Mouse (Mus musculus) Patski (cell line): ENCODE results near the gene 2310030G06Rik. TPM values are rescaled to one million over a fixed set of nuclear protein-coding genes. Genes with fewer than 3 reads are reported as not detected.

Experiments
- ATAC-seq: fragments of 100-300 bp; one replicate; pipeline ENCODE4 v1.8.0; 2021
- CTCF ChIA-PET: fragments of 350-600 bp; sonication (Branson Sonifier 250); formaldehyde crosslinking; loops from one replicate; lab custom pipeline; 2022; ENCODE audit warnings: inconsistent platforms; lab: Charles Lee
- POLR2A ChIA-PET: fragments of 350-600 bp; sonication (Branson Sonifier 250); formaldehyde crosslinking; loops from one replicate; lab custom pipeline; 2022; ENCODE audit warnings: antibody characterized with exemption, inconsistent platforms; lab: Charles Lee
- DNase-seq: peaks from one replicate; pipeline ENCODE4 v3.0.0-alpha.2; 2011; ENCODE audit warnings: low read depth, low spot score
- H3K27me3 ChIP-seq: fragments of 371-371 bp; one replicate; pipeline ENCODE4 v1.5.1; 2021
- CTCF ChIP-seq: fragments of 100-300 bp; IDR thresholded peaks from one replicate; pipeline ENCODE4 v1.5.1; 2021
- in situ Hi-C: fragments of 300-500 bp; cut with MboI; formaldehyde crosslinking; loops from 3 replicates; pipeline ENCODE4 v1.11.1; 2018; ENCODE audit warnings: low pct_unique_long_range_greater_than_20kb, mixed read lengths
- polyA plus RNA-seq: library from polyadenylated mRNA; unstranded; gene quantifications from one replicate; pipeline ENCODE4 v1.2.3, GENCODE M21; 2021

2310030G06Rik gene
- polyA plus RNA-seq, 1 experiment from 2014 or later = 33.1 TPM

GRCm38 (mm10) chr9:50745806-50746205 lies 530 bp downstream of the 2310030G06Rik start:
- ChIA-PET CTCF (interaction anchor here (0.8 to 1.3 kb wide), 3 partner anchors 17 to 25 kb away, joined by 3 to 5 read pairs (median 4); no protein-coding TSS in a partner anchor), POLR2A (interaction anchor here (2.0 kb wide), 1 partner anchor 19 kb away, joined by 6 read pairs; no protein-coding TSS in a partner anchor)
- no peaks in the 10 kb centered on the region for H3K27me3 ChIP-seq
- DNase-seq (no peak), ATAC-seq (no peak)
- in situ Hi-C loops = no loop called here
- no peak for TF ChIP-seq CTCF

- CTCF ChIA-PET = interaction anchor here (3.0 kb wide), 1 partner anchor 10 kb away, joined by 11 read pairs; the partner anchor contains the start of gene Hspb2
- no peak for TF ChIP-seq CTCF
- in situ Hi-C loops = no loop called here
- DNase-seq = no peak
- POLR2A ChIA-PET = no interaction called here
- no peak for ATAC-seq
- no peaks in the 10 kb centered on the region for H3K27me3 ChIP-seq
Observed at GRCm38 (mm10) chr9:50742744-50743143, 3.6 kb downstream of the 2310030G06Rik start.

DNA sequence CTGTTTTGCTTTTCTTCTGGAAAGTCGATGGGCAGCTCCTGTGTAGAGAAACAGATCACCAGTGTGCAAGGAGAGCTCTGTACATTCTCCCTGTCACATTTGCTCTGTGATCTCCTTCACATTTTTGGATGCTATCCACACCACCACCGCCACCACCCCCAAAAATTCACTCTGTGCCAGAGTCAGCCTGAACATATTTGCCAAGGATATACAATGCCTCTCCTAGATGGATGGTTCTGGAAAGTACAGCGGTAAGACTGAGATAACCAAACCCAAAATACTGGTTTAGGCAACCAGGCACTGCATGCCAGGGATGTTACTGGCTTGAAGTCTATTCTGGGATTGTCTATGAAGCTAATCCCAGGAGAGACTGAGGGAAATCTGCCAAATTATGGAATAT lies 4.1 kb downstream of the 2310030G06Rik start:
- in situ Hi-C loops = no loop called here
- POLR2A ChIA-PET = interaction anchor here (1.2 kb wide), 1 partner anchor 15 kb away, joined by 3 read pairs; no protein-coding TSS in a partner anchor

DNA sequence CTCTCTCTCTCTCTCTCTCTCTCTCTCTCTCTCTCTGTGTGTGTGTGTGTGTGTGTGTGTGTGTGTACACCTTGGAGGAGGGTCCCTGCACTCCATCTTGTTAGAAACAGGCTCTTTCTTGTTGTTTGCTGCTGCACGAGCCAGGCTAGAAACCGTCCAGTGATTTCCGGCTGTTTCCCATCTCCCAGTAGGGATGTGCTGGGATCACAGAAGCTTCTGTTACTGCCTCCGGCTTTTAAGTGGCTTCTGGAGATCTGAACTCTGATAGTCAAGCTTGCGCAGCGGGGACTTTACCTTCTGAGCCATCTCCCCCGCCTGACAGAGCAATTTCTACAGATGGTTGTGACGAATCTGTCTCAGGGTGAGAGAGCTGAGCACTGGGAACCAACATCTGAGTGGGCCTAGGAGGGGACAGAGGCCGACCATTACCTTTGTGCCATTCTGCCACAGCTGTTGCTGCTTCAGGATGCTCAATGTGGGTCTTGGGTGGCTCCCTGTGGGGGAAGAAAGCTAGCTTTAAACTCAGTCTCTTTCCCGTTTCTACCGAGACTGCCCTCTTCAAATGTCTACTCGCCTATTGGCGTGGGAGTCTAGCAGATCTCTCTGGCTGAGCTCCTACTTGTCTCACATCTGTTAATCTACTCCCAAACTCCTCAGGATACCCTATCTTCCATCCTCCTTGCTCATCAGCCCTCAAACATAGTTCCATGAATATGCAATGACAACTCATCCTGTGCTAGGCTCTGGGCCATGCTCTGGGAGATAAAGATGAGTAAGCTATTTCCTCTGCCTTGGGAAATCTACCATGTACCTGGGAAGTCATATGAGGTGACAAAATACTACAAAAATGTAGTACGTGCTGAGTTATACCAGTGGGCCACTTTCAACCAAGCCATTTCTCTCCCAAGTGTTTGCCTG lies 5.2 kb downstream of the 2310030G06Rik start:
- CTCF ChIA-PET = interaction anchor here (0.8 to 3.0 kb wide), 5 partner anchors 9 to 21 kb away, joined by 3 to 11 read pairs (median 4); partner anchors contain the start of gene Hspb2
- in situ Hi-C loops = no loop called here
- no peak for TF ChIP-seq CTCF
- DNase-seq (no peak), ATAC-seq (peak; percentile 70)
- POLR2A ChIA-PET = interaction anchor here (1.2 to 1.4 kb wide), 2 partner anchors 14 to 26 kb away, joined by 3 to 6 read pairs; no protein-coding TSS in a partner anchor
- H3K27me3 ChIP-seq = no peaks in the 10 kb centered on the region

More for the DNA sequence above, 4.1 kb downstream of the 2310030G06Rik start:
- ATAC-seq = no peak
- CTCF ChIA-PET = interaction anchor here (0.7 to 3.0 kb wide), 5 partner anchors 10 to 26 kb away, joined by 3 to 11 read pairs (median 4); partner anchors contain the start of genes Fdxacb1 and Hspb2
- no peak for DNase-seq
- H3K27me3 ChIP-seq = no peaks in the 10 kb centered on the region
- TF ChIP-seq CTCF = no peak

- POLR2A ChIA-PET = interaction anchor here (0.6 to 0.8 kb wide), 2 partner anchors 15 to 264 kb away, joined by 3 read pairs; no protein-coding TSS in a partner anchor
- DNase-seq (no peak), ATAC-seq (peak; percentile 14)
- no peak for TF ChIP-seq CTCF
- in situ Hi-C loops = no loop called here
- CTCF ChIA-PET = interaction anchor here (0.6 to 1.4 kb wide), 5 partner anchors 10 to 28 kb away, joined by 3 to 5 read pairs (median 3); no protein-coding TSS in a partner anchor
- no peaks in the 10 kb centered on the region for H3K27me3 ChIP-seq
Observed at GRCm38 (mm10) chr9:50738914-50739870, 7.1 kb downstream of the 2310030G06Rik start, which contains the start of gene Dixdc1. Dixdc1 (minus strand) TSS chr9:50739517.

DNA sequence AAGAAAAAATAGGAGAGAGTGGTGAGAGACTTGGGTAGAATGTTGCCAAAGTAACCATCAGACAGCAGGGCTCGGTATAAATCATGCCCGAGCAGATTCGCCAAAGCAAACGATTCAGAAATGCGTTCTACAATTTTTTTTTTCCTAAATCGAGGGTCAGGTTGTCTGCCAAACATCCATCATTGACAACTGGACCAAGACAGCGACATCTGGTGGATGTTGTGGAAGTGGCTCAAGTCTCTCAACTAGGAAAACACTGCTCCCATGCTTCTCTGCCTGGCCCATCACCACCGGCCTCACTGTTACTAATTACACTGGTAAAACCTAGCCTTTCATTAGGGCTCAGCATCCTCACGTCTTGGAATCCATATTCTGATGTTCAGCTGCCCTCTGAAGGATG lies 11.3 kb downstream of the 2310030G06Rik start:
- ATAC-seq = no peak

DNA sequence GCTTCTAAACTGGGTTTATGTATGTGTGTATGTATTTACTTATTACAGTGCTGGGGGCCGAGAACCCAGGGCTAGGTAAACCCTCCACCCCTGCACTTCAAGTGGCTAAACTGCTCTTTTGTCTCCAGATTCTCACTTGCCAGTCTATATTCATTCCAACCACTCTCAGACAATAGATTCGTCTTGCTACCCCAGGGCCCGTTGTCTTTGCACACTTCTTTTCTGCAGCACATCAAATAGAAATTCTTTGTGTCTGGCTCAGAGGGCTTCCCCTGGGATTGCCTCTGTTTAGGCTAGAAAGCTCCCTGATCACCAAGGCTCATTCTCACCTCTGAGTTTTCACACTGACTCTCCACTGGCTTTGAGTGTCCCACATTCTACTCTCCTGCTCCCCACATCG lies 13.8 kb downstream of the 2310030G06Rik start:
- ChIA-PET CTCF (interaction anchor here (0.8 kb wide), 1 partner anchor 9 kb away, joined by 3 read pairs; no protein-coding TSS in a partner anchor), POLR2A (no interaction called here)
- in situ Hi-C loops = no loop called here
- no peaks in the 10 kb centered on the region for H3K27me3 ChIP-seq
- no peak for TF ChIP-seq CTCF
- ATAC-seq = no peak
- DNase-seq = no peak

More for the DNA sequence above, 11.3 kb downstream of the 2310030G06Rik start:
- POLR2A ChIA-PET = interaction anchor here (0.6 kb wide), 1 partner anchor 85 kb away, joined by 3 read pairs; no protein-coding TSS in a partner anchor
- in situ Hi-C loops = no loop called here
- peak; percentile 87 for TF ChIP-seq CTCF
- H3K27me3 ChIP-seq = no peaks in the 10 kb centered on the region
- no peak for DNase-seq
- CTCF ChIA-PET = interaction anchor here (0.7 to 1.3 kb wide), 3 partner anchors 8 to 25 kb away, joined by 3 to 4 read pairs (median 3); no protein-coding TSS in a partner anchor

DNA sequence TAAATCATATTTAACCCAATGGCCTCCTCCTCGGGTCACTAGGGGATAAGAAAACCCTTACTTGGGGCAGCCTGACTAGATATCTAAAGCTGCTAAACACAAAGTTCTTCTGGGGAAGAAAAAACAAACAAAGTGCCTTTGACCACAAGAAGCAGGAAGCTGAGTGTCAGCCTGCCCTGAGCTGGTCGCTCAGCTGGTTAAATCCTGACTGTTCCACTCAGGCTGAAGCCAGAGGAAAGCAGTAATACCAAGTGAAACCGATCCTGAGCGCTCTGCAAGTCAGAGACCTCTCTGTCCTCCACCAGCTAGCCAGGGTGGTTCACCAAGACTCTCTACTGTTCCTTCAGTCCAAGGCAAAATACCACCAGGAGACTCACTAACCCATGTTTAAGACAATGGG lies 16.7 kb downstream of the 2310030G06Rik start:
- no peak for DNase-seq
- POLR2A ChIA-PET = no interaction called here
- no peak for TF ChIP-seq CTCF
- no peaks in the 10 kb centered on the region for H3K27me3 ChIP-seq
- CTCF ChIA-PET = interaction anchor here (1.2 to 2.7 kb wide), 3 partner anchors 12 to 38 kb away, joined by 3 to 7 read pairs (median 4); partner anchors contain the start of gene Fdxacb1
- ATAC-seq = no peak
- in situ Hi-C loops = no loop called here
